Mouse (Mus musculus): Measurements from ENCODE around the gene Taf1b.
"Not testable (repeated sequence)": the region's sequence is repeated elsewhere in the genome, so short reads cannot be mapped to it uniquely, and the experiment has no call there.

Taf1b gene

DNA sequence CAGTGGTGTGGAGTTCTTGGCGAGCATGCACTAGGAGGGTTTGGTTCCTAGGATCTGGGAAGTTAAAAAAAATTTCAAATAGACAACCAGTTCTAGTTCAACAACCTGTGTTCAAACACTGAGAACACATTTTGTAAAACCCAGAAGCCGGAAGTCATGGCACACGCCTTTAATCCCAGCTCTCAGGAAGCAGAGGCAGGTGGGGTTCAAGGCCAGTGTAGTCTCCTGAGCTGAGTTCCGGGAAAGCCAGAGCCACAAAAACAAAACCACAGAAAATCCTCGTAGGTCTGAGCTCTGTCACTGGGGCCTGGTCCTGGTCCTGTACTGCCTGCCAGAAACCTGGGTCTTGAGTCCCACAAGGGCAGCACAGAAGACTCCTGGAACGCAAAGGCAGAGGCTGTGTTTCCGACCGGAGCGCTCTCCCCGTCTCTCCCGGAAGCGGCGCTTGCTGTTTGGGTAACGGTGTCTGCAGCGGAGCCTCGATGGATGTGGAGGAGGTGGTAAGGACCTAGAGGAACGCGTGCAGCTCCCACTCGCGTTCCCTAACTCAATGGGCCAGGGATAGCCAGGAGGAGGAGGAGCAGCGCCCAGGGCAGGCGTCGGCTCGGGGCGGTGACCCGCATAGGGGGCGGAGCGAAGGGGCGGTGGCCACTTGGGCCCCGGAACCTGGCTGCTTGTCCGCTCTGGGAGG lies at the start of gene Taf1b:
TSS of gene Taf1b (plus strand) at position 210 of the 691 bp plus-strand sequence.
- DNase-seq (ENCODE audit: low read depth, low spot score), result peak; percentile 66

- DNase-seq (ENCODE audit: low read depth, low spot score), result no peak
These were observed 37.8 kb upstream of the Taf1b start for GRCm38 (mm10) chr12:24460406-24460805.

DNA sequence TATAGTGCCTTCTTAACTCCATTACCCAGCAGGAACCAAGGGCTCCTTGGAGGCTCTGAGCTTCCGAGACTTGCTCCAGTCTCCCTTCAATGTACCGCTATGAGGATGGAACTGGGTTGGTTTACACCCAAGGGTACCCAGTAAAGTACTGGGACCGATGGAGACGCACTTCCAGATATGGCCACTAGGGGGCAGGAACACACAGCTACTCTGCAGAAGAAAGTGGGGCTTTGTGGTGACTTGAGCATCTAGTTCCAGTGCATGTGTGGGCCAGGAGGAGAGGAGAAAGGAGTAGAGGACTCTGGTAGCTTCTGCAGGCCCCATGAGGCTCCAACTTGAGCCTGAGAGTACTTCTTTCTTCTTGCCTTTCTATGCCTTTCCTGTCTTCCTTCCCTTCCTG lies 36.0 kb upstream of the Taf1b start:
- not testable (repeated sequence) for DNase-seq (ENCODE audit: low read depth, low spot score)

GRCm38 (mm10) chr12:24463490-24463889 lies 34.7 kb upstream of the Taf1b start:
- DNase-seq (ENCODE audit: low read depth, low spot score), result not testable (repeated sequence)

DNA sequence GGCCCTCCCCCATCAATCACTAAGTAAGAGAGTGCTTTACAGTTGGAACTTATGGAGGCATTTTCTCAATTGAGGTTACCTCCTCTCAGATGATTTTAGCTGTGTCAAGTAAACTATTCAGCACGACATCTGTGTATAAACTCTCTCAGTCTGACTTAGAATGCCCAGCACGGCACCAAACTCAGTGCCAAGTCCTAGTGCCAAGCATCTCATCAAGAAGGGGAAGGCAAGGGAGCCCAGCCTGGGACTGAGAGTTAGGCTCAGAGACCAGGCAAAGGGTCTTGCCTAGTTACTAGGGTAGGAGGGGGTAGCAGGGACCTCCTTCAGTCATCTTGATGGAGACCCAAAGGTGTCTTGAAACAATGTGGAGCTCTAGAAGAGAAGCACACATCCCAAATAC lies 29.2 kb upstream of the Taf1b start:
- DNase-seq (ENCODE audit: low read depth, low spot score), result no peak

- DNase-seq (ENCODE audit: low read depth, low spot score), result no peak
These were observed 27.2 kb upstream of the Taf1b start for GRCm38 (mm10) chr12:24470943-24471342.

DNA sequence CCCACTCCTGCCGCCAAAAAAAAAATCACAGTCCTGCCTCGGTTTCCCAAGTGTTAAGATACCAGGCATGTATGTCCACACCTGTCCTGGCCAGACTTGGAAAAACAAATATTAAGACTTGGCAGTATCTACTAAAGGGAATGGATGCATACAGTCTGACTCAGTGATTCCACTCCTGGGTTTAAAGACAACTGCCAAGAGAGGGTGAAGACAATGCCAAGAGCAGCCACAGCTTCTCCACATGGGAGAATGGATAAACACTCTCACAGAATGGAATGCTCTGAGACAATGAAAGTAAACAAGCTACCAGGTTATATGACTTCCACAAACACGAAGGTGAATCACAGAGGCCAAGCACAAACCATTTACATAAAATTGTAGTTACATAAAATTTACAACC lies 24.9 kb upstream of the Taf1b start:
- DNase-seq (ENCODE audit: low read depth, low spot score), result no peak

- no peak for DNase-seq (ENCODE audit: low read depth, low spot score)
These were observed 13.2 kb upstream of the Taf1b start for GRCm38 (mm10) chr12:24484930-24485329.

DNA sequence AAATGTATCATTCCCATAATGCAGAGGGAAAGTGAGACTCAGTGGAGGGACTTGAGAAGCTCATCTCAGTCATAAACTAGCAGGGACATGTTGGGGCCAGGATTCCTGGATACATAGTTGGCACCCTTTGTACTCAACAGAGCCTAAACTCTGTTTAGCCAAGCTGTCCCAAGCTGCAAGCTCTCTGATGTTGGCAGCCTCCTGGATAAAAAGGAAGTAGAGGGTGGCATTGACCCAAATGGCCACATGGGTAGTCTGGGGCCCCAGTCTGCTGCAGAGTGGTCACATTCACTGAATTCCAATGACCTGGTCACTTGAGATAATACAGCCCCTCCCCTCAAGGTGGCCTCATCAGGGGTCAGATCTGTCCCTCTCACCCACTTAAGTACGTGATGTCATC lies 11.3 kb upstream of the Taf1b start:
- DNase-seq (ENCODE audit: low read depth, low spot score), result no peak

GRCm38 (mm10) chr12:24492507-24492906 lies 5.7 kb upstream of the Taf1b start:
- DNase-seq (ENCODE audit: low read depth, low spot score), result not testable (repeated sequence)

GRCm38 (mm10) chr12:24493011-24493410 lies 5.1 kb upstream of the Taf1b start:
- no peak for DNase-seq (ENCODE audit: low read depth, low spot score)

GRCm38 (mm10) chr12:24493412-24493811 lies 4.7 kb upstream of the Taf1b start:
- no peak for DNase-seq (ENCODE audit: low read depth, low spot score)

- DNase-seq (ENCODE audit: low read depth, low spot score), result not testable (repeated sequence)
These were observed 3.4 kb upstream of the Taf1b start for GRCm38 (mm10) chr12:24494791-24495190.

- not testable (repeated sequence) for DNase-seq (ENCODE audit: low read depth, low spot score)
These were observed 804 bp downstream of the Taf1b start for GRCm38 (mm10) chr12:24498841-24499485.

DNA sequence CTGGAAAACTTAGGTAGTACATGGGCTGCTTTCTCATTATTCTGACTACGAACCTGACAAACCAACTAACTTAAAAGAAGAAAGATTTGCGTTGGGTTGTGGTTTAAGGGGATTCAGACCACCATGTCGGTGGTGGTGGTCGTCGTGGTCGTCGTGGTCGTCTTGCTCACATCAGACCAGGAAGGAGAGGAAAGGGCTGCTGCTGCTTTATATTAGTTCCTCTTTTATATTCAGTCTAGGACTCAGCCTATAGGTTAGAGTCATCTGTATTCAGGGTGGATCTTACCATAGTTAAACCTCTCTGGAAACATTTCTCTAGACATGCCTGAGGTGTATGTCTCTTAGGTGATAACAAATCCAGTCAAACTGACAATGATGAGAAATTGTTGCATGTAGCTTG lies 19.0 kb downstream of the Taf1b start:
- no peak for DNase-seq (ENCODE audit: low read depth, low spot score)

DNA sequence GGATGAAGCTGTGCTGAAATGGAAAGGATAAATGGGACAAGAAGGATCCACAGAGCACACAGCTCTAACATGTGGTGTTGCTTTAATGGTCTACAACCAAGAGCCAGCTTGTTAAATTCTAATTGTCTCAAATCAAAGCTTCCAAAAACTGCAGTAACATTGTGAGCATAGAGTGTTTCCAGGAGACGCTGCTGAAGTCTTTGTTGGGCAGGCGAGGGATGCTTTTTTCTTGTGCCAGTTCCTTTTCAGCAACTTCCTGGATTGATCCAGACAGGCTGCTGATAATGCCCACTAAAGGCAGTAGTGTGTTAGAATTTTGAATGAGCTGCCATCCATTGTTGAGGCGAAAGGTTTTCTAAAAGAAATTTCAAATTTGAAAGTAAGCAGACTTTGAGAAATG lies 22.9 kb downstream of the Taf1b start:
- DNase-seq (ENCODE audit: low read depth, low spot score), result no peak

GRCm38 (mm10) chr12:24525065-24525464 lies 26.9 kb downstream of the Taf1b start:
- DNase-seq (ENCODE audit: low read depth, low spot score), result not testable (repeated sequence)

DNA sequence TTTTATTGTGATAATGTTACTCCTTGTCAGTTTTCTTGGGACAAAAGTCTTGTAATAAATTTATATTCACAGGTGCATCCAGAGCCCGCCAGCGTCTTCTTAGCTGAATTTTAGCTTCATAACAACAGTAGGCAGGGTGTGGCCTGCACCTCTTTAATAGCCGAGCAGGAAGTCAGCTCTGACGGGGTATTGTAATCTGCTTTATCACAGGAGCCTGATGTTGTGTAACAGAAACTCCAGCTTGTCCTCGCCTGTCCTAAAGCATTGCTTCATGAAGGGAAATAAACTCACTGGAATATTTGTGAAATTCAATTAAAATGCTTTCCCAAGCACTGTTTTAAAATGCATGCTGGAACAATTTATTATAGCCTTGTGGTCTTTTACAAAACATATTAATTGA lies 38.2 kb downstream of the Taf1b start:
- DNase-seq (ENCODE audit: low read depth, low spot score), result no peak

- DNase-seq (ENCODE audit: low read depth, low spot score), result no peak
These were observed 39.0 kb downstream of the Taf1b start for GRCm38 (mm10) chr12:24537201-24537600.

- no peak for DNase-seq (ENCODE audit: low read depth, low spot score)
These were observed 39.8 kb downstream of the Taf1b start for GRCm38 (mm10) chr12:24537965-24538364.

- no peak for DNase-seq (ENCODE audit: low read depth, low spot score)
These were observed 43.4 kb downstream of the Taf1b start for GRCm38 (mm10) chr12:24541426-24542154.

GRCm38 (mm10) chr12:24547686-24548085 lies 49.5 kb downstream of the Taf1b start:
- no peak for DNase-seq (ENCODE audit: low read depth, low spot score)

DNA sequence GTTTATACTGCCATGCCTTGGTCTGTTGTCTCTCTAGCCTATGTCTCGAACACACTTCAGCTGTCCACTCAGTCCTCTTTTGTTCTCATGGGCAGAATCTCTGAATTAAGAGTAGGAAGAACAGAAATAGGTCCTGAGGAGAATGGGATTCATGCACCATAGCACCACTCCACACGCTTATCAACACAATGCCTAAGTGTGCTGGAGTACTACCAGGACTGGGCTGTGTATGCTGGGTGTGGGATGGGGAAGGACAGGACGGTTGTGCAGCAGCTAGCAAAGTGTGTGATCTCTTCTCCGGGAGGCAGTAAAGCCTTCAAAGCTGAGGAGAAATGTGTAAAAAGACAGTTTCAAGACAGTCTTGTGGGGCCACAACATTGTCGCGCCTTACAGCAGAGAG lies 50.7 kb downstream of the Taf1b start:
- DNase-seq (ENCODE audit: low read depth, low spot score), result no peak
